Mouse (Mus musculus): ENCODE data around the gene Sdk2.

- no peak for TF ChIP-seq CTCF (IDR thresholded peaks at IDR 0.05; ENCODE audit: low read depth, low read length)
- TF ChIP-seq POLR2AphosphoS5 (IDR thresholded peaks at IDR 0.05; ENCODE audit: insufficient replicate concordance, low read depth, low read length) = no peak
Observed at GRCm38 (mm10) chr11:113865627-113866026, 201.2 kb downstream of the Sdk2 start.

All from G1E (cell line).